Mouse (Mus musculus): ENCODE data around the gene Cd8a.

GRCm38 (mm10) chr6:71332236-71332965 lies 40.8 kb upstream of the Cd8a start:
- TF ChIP-seq CTCF (IDR thresholded peaks at IDR 0.05; ENCODE audit: low read depth) (no peak), EP300 (IDR thresholded peaks at IDR 0.05; ENCODE audit: low read depth) (no peak)
